ENCODE assay signal across 8 mouse cellular contexts in the genomic region with DNA sequence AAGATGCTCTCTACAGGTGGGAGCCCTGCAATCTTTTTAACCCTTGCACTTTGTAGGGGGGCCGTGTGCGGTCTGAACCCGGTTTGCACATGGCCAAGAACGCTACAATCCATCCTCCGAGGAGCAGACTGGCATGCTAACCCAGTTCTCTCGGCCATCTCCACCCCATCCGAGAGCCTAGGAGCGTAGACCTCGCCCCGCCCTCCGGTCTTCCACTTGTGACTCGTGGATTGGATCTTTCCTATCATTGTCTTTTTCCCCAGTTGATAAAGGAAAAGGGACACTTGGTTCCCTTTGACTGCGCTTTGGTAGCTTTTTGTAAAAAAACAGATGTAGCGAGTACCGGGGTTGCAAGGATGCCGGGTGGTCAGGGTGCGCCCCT. TPM values are rescaled to one million over a fixed set of nuclear protein-coding genes. Genes with fewer than 3 reads are reported as not detected.
DNase-seq lines count a peak whose midpoint lies in the region; ATAC-seq lines count a peak whose summit lies in the region.

A gene (plus strand): TSS at position 250 of the 382 bp plus-strand sequence.

- peak; percentile 44 for ATAC-seq in forebrain, embryonic 14.5 days
- ATAC-seq in intestine, embryonic 14.5 days (replicated peaks; ENCODE audit: low FRiP score, low TSS enrichment, low read depth), result peak; percentile 10; the same call in 1 of the 2 replicates
- ATAC-seq in liver, embryonic 15.5 days (ENCODE audit: insufficient read depth), result peak; percentile 50
- ATAC-seq in neural tube, embryonic 14.5 days (ENCODE audit: low read depth), result peak; percentile 48

- H3K4me3 ChIP-seq in forebrain, embryonic 14.5 days (ENCODE audit: low read depth, low read length), result peak within 1 kb of the TSS; percentile 91
- peak within 1 kb of the TSS; percentile 99 for H3K4me3 ChIP-seq in intestine, embryonic 14.5 days (ENCODE audit: low read depth, low read length)
- peak within 1 kb of the TSS; percentile 83 for H3K4me3 ChIP-seq in liver, embryonic 15.5 days (replicated peaks)
- peak within 1 kb of the TSS; percentile 89 for H3K4me3 ChIP-seq in neural tube, embryonic 14.5 days (ENCODE audit: low read depth, low read length)

- H3K9ac ChIP-seq in forebrain, embryonic 14.5 days (ENCODE audit: low read length), result peak within 1 kb of the TSS; percentile 96
- H3K9ac ChIP-seq in intestine, embryonic 14.5 days (ENCODE audit: low read length), result peak within 1 kb of the TSS; percentile 94
- peak within 1 kb of the TSS; percentile 98 for H3K9ac ChIP-seq in liver, embryonic 15.5 days
- peak within 1 kb of the TSS; percentile 93 for H3K9ac ChIP-seq in neural tube, embryonic 14.5 days (replicated peaks; ENCODE audit: low read depth, low read length)

- under 1% methylated on average over 17 of the region's 17 CpGs for WGBS in forebrain, embryonic 14.5 days
- under 1% methylated on average over 17 of the region's 17 CpGs for WGBS in intestine, embryonic 14.5 days
- WGBS in liver, embryonic 15.5 days (ENCODE audit: insufficient replicate concordance), result 0% methylated on average over 17 of the region's 17 CpGs
- WGBS in neural tube, embryonic 14.5 days, result under 1% methylated on average over 17 of the region's 17 CpGs

- H3K36me3 ChIP-seq in forebrain, embryonic 14.5 days (ENCODE audit: control insufficient read depth, insufficient read depth, low read length), result peaks cover 32% of the 10 kb centered on the region
- H3K36me3 ChIP-seq in intestine, embryonic 14.5 days (ENCODE audit: control insufficient read depth, insufficient read depth, low read length), result peaks cover 31% of the 10 kb centered on the region
- H3K36me3 ChIP-seq in liver, embryonic 15.5 days (replicated peaks), result peaks cover 32% of the 10 kb centered on the region
- peaks cover 10% of the 10 kb centered on the region for H3K36me3 ChIP-seq in neural tube, embryonic 14.5 days (ENCODE audit: control insufficient read depth, insufficient read depth, low read length)

- H3K9me3 ChIP-seq in forebrain, embryonic 14.5 days (replicated peaks; ENCODE audit: control insufficient read depth, low read length), result no peaks in the 10 kb centered on the region
- H3K9me3 ChIP-seq in intestine, embryonic 14.5 days (ENCODE audit: control insufficient read depth, low read length), result no peaks in the 10 kb centered on the region
- H3K9me3 ChIP-seq in liver, embryonic 15.5 days (replicated peaks), result no peaks in the 10 kb centered on the region
- H3K9me3 ChIP-seq in neural tube, embryonic 14.5 days (ENCODE audit: control insufficient read depth, low read length), result no peaks in the 10 kb centered on the region

- H3K4me2 ChIP-seq in forebrain, embryonic 14.5 days (ENCODE audit: low read length), result peak within 1 kb of the TSS; percentile 88
- peak within 1 kb of the TSS; percentile 82 for H3K4me2 ChIP-seq in intestine, embryonic 14.5 days (ENCODE audit: low read length)
- H3K4me2 ChIP-seq in liver, embryonic 15.5 days, result peak within 1 kb of the TSS; percentile 96
- H3K4me2 ChIP-seq in neural tube, embryonic 14.5 days (ENCODE audit: low read depth, low read length), result peak within 1 kb of the TSS; percentile 93

- H3K27me3 ChIP-seq in forebrain, embryonic 14.5 days (replicated peaks; ENCODE audit: control insufficient read depth, insufficient read depth, low read length), result no peaks in the 10 kb centered on the region
- no peaks in the 10 kb centered on the region for H3K27me3 ChIP-seq in intestine, embryonic 14.5 days (replicated peaks; ENCODE audit: control insufficient read depth, insufficient read depth, low read length)
- no peaks in the 10 kb centered on the region for H3K27me3 ChIP-seq in liver, embryonic 15.5 days
- peaks cover 4% of the 10 kb centered on the region; the same call in 1 of the 2 replicates for H3K27me3 ChIP-seq in neural tube, embryonic 14.5 days (ENCODE audit: control insufficient read depth, insufficient read depth, low read length)

- H3K4me1 ChIP-seq in forebrain, embryonic 14.5 days (ENCODE audit: control insufficient read depth, insufficient read depth, low read length), result peaks cover 9% of the 10 kb centered on the region
- peaks cover 17% of the 10 kb centered on the region for H3K4me1 ChIP-seq in intestine, embryonic 14.5 days (replicated peaks; ENCODE audit: control insufficient read depth, insufficient read depth, low read length)
- H3K4me1 ChIP-seq in liver, embryonic 15.5 days (replicated peaks), result peaks cover 58% of the 10 kb centered on the region
- peaks cover 11% of the 10 kb centered on the region for H3K4me1 ChIP-seq in neural tube, embryonic 14.5 days (ENCODE audit: control insufficient read depth, insufficient read depth, low read length)

- DNase-seq in right cerebral cortex, postnatal 4 days, result peak; percentile 34
- no peak for DNase-seq in right cerebral cortex, postnatal 25 days
- peak; percentile 41 for DNase-seq in cerebellum, adult 11 months
- peak; percentile 64 for DNase-seq in forebrain, embryonic 14.5 days (ENCODE audit: low spot score)
- DNase-seq in intestine, embryonic 14.5 days (ENCODE audit: low spot score), result no peak
- no peak for DNase-seq in left cerebral cortex, adult 11 months (ENCODE audit: low spot score)

- peak within 1 kb of the TSS; percentile 94 for H3K27ac ChIP-seq in forebrain, embryonic 14.5 days (ENCODE audit: low read depth, low read length)
- peak within 1 kb of the TSS; percentile 92 for H3K27ac ChIP-seq in intestine, embryonic 14.5 days (ENCODE audit: low read depth)
- peak within 1 kb of the TSS; percentile 94 for H3K27ac ChIP-seq in liver, embryonic 15.5 days (replicated peaks)
- H3K27ac ChIP-seq in neural tube, embryonic 14.5 days (ENCODE audit: low read depth, low read length), result peak within 1 kb of the TSS; percentile 96

RNA-seq across cellular contexts. Expression of the gene that starts here (rescaled TPM):
- polyA plus RNA-seq in forebrain, embryonic 14.5 days (2014; fragmentation: Nextera tagmentation; extraction: Ambion mirVana), result 1.0 and 1.7 TPM in 2 replicates
- 1.8 and 2.7 TPM in 2 replicates for polyA plus RNA-seq in intestine, embryonic 14.5 days (2014; fragmentation: Nextera tagmentation; extraction: Ambion mirVana)
- polyA plus RNA-seq in liver, embryonic 15.5 days (2015; fragmentation: Nextera tagmentation; extraction: Ambion mirVana), result 0.39 and 0.81 TPM in 2 replicates
- 2.2 and 3.4 TPM in 2 replicates for polyA plus RNA-seq in neural tube, embryonic 14.5 days (2014; fragmentation: Nextera tagmentation; extraction: Ambion mirVana)

Comparison
In these comparisons a context has a peak if more than half of its experiments do, and no peak if none do; other contexts are left out.
1. DNase-seq: peak in right cerebral cortex, postnatal 4 days (single experiment), cerebellum, adult 11 months (single experiment) and forebrain, embryonic 14.5 days (single experiment); none in right cerebral cortex, postnatal 25 days (single experiment), intestine, embryonic 14.5 days (single experiment) and left cerebral cortex, adult 11 months (single experiment).
2. Peak in ATAC-seq, H3K4me3 ChIP-seq, H3K27ac ChIP-seq, H3K9ac ChIP-seq and H3K4me2 ChIP-seq in liver, embryonic 15.5 days; RNA of the gene not detected or under 1 TPM.
3. Peak in every context shown above with its lines, with median percentiles within 50 percentile points of each other: ATAC-seq, H3K27ac ChIP-seq, H3K4me2 ChIP-seq, H3K4me3 ChIP-seq and H3K9ac ChIP-seq.